Mouse (Mus musculus) naive thymus-derived CD4-positive, alpha-beta T cell, adult 5 months (primary cell): ENCODE data around the gene Frat1. TPM values are rescaled to one million over a fixed set of nuclear protein-coding genes. Genes with fewer than 3 reads are reported as not detected.

Experiments
- polyA plus RNA-seq: library from polyadenylated mRNA; unstranded; fragments of 100-300 nt; shearing (Covaris generic); gene quantifications from one replicate; pipeline ENCODE4 v1.2.1, GENCODE M21; 2017

Frat1 gene
- polyA plus RNA-seq = 10.1 TPM

DNA sequence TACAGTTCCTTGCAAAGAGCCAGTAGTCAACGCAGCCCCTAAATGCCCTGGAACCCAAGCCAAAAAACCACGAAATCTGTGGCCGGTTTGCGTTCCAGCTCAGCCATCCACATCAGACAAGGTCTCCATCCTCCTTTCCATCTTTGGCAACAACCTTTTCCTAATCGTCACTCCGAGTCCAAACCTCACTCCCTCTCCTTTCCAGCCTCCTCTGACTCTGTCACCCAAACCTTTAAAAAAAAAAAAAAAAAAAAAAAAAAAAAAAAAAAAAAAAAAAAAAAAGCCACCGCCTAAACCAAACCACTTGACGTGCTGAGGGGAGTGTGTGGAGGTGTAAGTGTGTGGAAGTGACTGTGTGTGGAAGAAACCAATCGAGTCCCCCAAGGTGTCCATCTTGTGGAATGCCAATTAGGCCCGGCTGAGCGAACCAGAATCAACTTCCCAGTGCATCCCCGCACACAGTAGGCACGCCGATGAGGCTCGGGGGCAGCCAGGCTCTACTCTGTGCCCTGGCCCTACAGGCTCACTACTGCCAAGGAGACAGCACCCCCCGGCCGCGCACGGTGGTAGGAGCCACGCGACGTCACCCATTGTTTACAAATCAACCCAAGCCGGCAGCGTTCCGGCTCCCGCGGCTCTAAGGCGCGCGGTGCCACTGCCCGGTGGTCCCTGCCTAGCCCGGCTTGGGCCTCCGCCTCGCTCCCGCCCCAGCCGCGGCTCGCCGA lies at the start of gene Frat1:
Gene Frat1, plus strand, starts transcription at position 590 of the 725 bp plus-strand sequence.

DNA sequence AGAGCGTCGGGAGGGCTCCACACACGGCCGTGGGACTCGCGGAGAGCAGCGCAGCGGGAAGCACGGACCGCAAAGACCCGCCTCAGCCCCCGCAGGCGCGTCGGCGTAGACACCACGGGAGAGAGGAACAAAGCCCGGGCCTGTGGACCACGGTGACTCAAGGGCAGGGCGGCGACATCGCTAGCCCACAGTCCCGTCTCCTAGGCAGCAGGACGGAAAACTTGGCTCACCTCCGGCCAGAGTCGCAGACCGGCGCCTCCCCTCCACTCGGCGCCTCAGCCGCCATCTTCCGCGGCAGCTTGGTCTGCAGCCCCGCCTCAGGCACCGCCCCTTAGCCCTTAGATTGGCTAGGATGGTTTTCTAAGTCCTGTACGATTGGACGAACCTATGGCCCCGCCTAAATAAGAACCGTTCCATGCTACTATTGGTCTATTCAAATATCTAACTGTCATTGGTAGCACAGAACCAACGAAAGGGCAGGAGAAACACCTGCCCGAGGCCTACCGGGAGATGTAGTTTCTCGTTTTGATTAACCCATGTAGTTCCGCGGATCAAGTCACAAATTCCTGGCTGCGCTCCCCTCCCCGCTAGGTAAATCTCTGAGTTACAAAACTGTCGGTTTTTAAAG lies 27.9 kb upstream of the Frat1 start, which contains the start of gene Arhgap19:
Gene Arhgap19, minus strand, starts transcription at position 306 of the 628 bp plus-strand sequence.

GRCm38 (mm10) chr19:41847992-41848851 lies 18.5 kb downstream of the Frat1 start, which contains the start of gene Frat2:
Gene Frat2 (minus strand): TSS chr19:41848132.

Other genes starting within 250 kb of the Frat1 start
- 7.7 TPM for gene Gm340, start 247.6 kb upstream of the Frat1 start, polyA plus RNA-seq
- not detected for gene Slit1, start 86.3 kb upstream of the Frat1 start, polyA plus RNA-seq
- 2.7 TPM for gene Arhgap19, start 27.9 kb upstream of the Frat1 start, polyA plus RNA-seq
- gene Frat2, start 18.2 kb downstream of the Frat1 start, polyA plus RNA-seq = 212 TPM
- gene Rrp12, start 66.2 kb downstream of the Frat1 start, polyA plus RNA-seq = 38.0 TPM
- 79.2 TPM for gene Pgam1, start 82.0 kb downstream of the Frat1 start, polyA plus RNA-seq
- gene Exosc1, start 103.5 kb downstream of the Frat1 start, polyA plus RNA-seq = 81.5 TPM
- 40.5 TPM for gene Zdhhc16, start 103.5 kb downstream of the Frat1 start, polyA plus RNA-seq
- 72.7 TPM for gene Mms19, start 151.2 kb downstream of the Frat1 start, polyA plus RNA-seq
- gene Ubtd1, start 151.8 kb downstream of the Frat1 start, polyA plus RNA-seq = 7.1 TPM
- not detected for gene Ankrd2, start 206.0 kb downstream of the Frat1 start, polyA plus RNA-seq
- gene Hoga1, start 215.6 kb downstream of the Frat1 start, polyA plus RNA-seq = not detected
- gene 4933411K16Rik, start 222.3 kb downstream of the Frat1 start, polyA plus RNA-seq = not detected